Mouse (Mus musculus): ENCODE data around the gene Dscaml1.
"Not testable (repeated sequence)": the region's sequence is repeated elsewhere in the genome, so short reads cannot be mapped to it uniquely, and the experiment has no call there.

The Dscaml1 gene

GRCm38 (mm10) chr9:45774088-45774487 lies 347.7 kb downstream of the Dscaml1 start:
- CTCF ChIA-PET = no interaction called here

- CTCF ChIA-PET = not testable (repeated sequence)
Measured at GRCm38 (mm10) chr9:45776176-45776575, 349.7 kb downstream of the Dscaml1 start.

GRCm38 (mm10) chr9:45779201-45779600 lies 352.8 kb downstream of the Dscaml1 start:
- CTCF ChIA-PET = no interaction called here

GRCm38 (mm10) chr9:45783249-45784069 lies 357.0 kb downstream of the Dscaml1 start:
- CTCF ChIA-PET = interaction anchor here (0.5 kb wide), 1 partner anchor 622 kb away, joined by 3 read pairs; no protein-coding TSS in a partner anchor

- CTCF ChIA-PET = no interaction called here
Measured at GRCm38 (mm10) chr9:45787071-45787470, 360.6 kb downstream of the Dscaml1 start.

- CTCF ChIA-PET = no interaction called here
Measured at GRCm38 (mm10) chr9:45787547-45787946, 361.1 kb downstream of the Dscaml1 start.

GRCm38 (mm10) chr9:45788405-45788804 lies 362.0 kb downstream of the Dscaml1 start:
- CTCF ChIA-PET = no interaction called here

- CTCF ChIA-PET = no interaction called here
Measured at GRCm38 (mm10) chr9:45791456-45792142, 365.2 kb downstream of the Dscaml1 start.

GRCm38 (mm10) chr9:45792235-45792634 lies 365.8 kb downstream of the Dscaml1 start:
- CTCF ChIA-PET = no interaction called here

- CTCF ChIA-PET = no interaction called here
Measured at GRCm38 (mm10) chr9:45793697-45794096, 367.3 kb downstream of the Dscaml1 start.

GRCm38 (mm10) chr9:45795722-45796121 lies 369.3 kb downstream of the Dscaml1 start:
- CTCF ChIA-PET = no interaction called here

- CTCF ChIA-PET = no interaction called here
Measured at GRCm38 (mm10) chr9:45797271-45797670, 370.8 kb downstream of the Dscaml1 start.

GRCm38 (mm10) chr9:45798467-45799164 lies 372.2 kb downstream of the Dscaml1 start:
- CTCF ChIA-PET = interaction anchor here (0.6 kb wide), 1 partner anchor 434 kb away, joined by 11 read pairs; no protein-coding TSS in a partner anchor

GRCm38 (mm10) chr9:45799402-45799801 lies 373.0 kb downstream of the Dscaml1 start:
- CTCF ChIA-PET = no interaction called here
